Mouse (Mus musculus) mouse trophoblast stem cell (cell line): ENCODE results near the gene B9d1.

Source experiments
- in situ Hi-C, 2 experiments: fragments of 300-500 bp; cut with MseI, MboI; formaldehyde crosslinking; loops; 2 replicates in 1 of 2; 3 replicates in 1 of 2; pipeline ENCODE4 v1.15.1; 2025

The B9d1 gene

GRCm38 (mm10) chr11:61504713-61505257 lies at the start of gene B9d1:
B9d1 (plus strand) TSS chr11:61505144.
- in situ Hi-C loops: loop anchor here in 1 of 2 experiments (5.0 kb wide), 1 partner anchor 87 kb away; no protein-coding TSS in a partner anchor

DNA sequence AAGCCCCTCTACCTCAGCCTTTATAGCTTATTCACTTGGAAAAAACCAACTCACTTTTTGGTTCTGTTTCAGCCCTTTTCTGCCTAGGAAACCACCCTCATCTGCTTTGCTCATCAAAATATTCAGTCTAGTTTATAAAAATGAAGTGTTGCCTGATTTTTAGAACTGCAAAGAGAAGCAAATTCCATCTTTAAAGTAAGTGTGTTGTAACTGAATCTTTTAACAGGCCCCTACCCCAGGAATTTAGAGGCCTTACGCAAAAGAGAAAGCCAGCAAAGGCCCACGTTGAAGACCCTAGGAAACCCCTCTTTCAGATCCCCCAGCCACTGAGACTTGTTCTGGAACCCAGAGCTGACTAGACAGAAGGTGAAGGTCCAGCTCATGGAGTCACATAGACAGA lies 40.9 kb upstream of the B9d1 start:
- in situ Hi-C loops: no loop called here

- in situ Hi-C loops: no loop called here
These were observed 39.5 kb upstream of the B9d1 start for GRCm38 (mm10) chr11:61465422-61465821.

DNA sequence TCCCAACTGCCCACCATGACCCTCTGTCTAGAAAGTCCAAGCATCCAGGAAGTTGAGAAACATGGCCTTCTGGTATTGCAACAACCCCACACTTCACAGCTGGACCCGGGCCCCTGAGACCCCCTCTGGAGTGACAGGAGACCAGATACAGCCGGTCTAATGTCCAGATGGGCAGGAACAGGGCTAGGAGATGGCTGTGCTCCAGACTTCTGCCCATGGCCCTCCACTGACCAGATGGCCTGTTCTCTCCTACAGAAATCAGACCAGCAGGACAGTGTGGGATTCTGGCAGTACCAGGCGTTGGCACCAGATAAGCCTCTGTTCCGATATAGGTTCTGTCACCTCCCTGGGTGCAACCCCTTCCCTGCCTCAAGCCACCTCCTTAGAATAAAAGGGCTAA lies 36.4 kb upstream of the B9d1 start:
- in situ Hi-C loops: no loop called here

GRCm38 (mm10) chr11:61469317-61469917 lies 35.5 kb upstream of the B9d1 start:
- in situ Hi-C loops: no loop called here

GRCm38 (mm10) chr11:61470880-61471279 lies 34.1 kb upstream of the B9d1 start:
- in situ Hi-C loops: no loop called here

- in situ Hi-C loops: no loop called here
These were observed 31.3 kb upstream of the B9d1 start for GRCm38 (mm10) chr11:61473630-61474029.

DNA sequence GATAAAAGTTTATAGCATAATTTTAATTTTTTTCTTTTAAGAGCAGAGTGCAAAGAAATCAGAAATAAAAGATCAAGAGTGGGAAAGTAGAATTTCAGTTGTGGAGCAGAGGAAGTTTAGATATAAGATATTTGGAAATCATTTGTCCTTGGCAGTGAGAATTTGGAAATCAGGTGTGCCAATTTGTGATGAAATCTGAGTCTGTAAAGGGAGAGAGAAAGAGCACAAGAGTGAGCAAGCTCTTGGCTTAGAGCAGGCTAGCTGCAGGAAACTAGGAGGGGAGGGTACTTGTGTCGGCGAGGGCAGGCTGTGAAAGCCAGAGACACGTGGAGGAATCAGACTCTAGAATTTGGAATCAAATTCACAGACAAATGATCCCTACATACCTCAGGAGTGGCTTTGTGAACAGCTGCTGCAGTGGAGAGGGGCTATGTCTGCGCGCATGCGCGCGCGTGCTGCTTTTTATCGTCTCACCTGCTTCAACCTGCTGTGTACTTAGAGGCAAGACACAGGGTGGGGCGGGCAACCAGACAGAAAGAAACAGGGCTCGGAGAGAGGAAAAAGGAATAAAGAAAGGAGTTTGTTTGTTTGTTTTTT lies 28.1 kb upstream of the B9d1 start:
- in situ Hi-C loops: no loop called here

DNA sequence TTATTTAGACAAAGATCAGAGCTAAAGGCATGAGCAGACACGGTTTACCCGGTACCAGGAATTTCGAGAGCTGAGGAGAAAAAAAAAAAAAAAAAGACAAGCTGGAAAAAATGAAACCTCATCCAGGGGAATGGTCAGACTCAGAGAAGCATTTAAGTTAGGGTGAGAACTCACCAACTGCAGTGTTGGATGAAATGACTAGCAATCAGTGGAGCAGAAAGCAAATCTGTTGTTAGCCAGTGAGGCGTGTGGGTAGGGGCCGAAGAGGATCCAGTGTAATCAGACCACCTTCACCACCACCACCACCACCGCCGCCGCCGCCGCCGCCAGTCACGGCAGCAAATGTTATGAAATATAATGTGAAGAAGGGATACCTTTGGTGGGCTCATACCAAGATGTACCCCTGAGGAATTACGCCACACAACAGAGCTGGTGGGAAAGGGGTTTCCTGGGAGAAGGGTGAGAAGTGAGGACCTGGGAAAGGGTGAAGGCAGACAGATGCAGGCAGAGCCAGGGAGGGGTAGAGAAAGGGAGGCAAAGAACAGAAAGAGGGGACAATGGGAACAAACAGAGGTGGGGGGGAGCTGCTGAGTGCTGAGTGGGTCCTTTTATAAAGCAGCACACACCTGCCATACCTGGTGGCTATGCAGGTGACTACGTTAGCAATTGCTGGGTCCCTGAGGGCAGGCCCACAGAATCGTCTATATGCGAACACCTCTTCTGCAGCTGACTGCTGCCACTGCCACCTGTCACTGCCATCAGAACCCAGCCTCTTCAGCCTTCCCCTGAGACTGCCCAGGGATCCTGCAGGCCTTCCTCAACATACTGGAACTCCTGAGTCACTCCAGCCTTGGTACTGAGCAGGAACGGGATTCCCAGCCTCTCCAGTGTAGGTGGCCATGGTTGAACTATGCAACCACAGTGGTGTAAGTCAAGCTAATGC lies 27.1 kb upstream of the B9d1 start:
- in situ Hi-C loops: no loop called here

DNA sequence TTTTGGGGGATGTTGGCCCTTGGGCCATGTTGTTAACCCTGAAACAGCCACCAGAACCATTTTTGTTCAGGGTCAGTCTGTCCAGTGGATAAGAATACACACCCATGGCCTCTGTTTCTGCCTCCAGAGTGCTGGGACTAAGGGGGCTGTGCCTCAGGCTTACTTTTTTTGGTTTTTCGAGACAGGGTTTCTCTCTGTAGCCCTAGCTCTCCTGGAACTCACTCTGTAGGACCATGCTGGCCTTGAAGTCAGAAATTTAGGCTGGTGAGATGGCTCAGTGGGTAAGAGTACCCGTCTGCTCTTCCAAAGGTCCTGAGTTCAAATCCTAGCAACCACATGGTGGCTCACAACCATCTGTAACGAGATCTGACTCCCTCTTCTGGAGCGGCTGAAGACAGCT lies 26.2 kb upstream of the B9d1 start:
- in situ Hi-C loops: no loop called here

DNA sequence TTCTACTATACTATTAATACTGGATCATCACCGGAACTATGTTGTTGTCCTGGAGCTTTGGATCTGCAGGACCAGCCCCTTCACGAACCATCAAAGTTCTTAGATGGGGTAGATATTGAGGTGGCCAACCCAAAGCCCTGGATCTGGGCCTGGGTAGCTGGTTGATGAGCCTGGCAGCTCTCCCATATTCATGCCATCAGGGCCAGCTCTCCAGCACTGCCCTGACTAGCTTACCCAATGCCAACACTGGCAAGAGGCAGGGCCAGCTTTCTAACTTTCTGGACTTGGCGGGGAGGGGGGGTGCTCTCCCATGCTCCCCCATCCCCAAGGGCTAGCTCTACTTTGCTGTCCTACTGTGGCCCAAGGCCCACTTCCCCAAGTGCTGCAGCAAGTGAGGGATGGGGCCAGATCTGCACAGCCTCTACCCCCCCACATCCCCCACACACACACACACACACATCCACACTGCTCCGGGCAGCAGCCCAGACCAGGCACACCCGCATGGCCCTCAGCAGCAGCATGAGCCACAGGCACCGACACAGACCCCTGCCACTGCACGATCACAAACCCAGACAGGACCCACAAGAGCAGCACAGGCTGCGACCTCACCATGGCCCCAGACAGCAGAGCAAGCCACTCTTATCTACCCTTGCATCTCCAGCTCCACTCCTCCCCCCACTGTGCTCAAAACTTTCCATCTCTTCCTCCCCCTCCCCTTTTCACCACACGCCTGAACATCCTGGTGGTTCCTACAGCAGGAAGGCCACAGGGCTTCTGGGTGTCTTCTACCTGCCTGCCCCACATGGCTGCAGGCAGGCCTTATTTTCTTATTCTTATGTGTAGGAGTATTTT lies 23.5 kb upstream of the B9d1 start:
- in situ Hi-C loops: no loop called here

GRCm38 (mm10) chr11:61483226-61483845 lies 21.6 kb upstream of the B9d1 start:
- in situ Hi-C loops: no loop called here

DNA sequence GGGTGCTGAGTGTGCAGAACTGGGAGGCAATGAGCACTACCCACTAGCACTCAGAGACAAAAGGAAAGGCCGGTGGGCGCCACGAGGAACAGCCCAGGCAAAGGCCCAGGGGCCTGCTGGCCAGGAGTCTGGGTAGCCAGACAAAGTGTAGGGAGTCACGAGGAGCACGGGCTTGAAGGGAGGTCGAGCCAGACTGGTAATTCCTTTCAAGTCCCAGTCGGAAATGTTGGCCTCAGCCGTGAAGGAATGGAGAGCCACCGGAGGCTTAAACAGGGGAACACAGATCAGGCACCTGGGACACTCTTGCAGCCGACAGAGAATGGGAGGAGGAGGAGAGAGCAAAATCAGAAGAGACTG lies 20.7 kb upstream of the B9d1 start:
- in situ Hi-C loops: no loop called here

DNA sequence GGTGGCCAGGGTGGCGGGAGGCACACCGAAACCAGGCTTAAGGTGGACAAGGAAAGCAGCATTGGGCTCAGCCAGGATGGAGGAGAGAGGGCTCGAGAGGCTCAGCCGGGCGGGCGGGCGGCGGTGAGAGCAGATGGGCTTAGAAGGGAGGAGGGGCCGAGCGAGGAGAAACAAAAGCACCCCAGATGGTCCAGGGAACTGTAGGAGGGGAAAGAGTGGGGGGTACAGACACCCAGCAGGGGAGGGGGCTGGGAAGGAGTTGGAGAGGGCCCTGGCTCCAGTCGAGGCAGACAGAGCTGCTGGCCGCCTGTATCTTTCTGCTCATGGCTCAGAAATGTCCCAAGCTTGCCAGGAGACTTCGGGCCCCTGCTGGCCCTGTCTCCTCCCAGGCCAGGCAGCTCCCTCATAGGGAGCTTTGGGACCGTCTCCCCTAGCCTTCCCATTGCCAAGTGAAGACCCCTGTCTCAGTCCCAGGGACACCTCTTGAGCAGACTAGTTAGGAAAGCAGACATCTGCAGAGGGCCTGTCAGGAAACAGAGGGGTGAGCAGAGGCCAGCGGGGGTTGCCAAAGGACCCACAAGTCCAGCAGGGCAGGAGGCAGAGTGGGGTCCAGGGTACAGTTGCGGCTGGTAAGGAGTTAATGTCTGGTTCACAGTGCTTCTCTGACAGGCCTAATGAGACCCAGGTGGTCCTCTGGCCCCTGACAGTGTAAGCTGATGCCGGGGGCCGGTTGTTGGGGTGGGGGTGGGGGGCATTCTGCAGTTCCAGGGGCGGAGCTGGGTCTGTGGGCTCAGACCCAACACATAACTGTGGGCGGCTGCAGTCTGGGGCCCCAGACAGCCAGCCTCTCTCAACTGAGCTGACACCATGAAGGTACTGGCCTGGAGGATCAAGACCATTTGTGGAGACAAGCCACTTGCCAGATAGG lies 20.1 kb upstream of the B9d1 start, which contains the start of gene Mfap4:
TSS of gene Mfap4 (plus strand) at position 819 of the 928 bp plus-strand sequence.
- in situ Hi-C loops: no loop called here

DNA sequence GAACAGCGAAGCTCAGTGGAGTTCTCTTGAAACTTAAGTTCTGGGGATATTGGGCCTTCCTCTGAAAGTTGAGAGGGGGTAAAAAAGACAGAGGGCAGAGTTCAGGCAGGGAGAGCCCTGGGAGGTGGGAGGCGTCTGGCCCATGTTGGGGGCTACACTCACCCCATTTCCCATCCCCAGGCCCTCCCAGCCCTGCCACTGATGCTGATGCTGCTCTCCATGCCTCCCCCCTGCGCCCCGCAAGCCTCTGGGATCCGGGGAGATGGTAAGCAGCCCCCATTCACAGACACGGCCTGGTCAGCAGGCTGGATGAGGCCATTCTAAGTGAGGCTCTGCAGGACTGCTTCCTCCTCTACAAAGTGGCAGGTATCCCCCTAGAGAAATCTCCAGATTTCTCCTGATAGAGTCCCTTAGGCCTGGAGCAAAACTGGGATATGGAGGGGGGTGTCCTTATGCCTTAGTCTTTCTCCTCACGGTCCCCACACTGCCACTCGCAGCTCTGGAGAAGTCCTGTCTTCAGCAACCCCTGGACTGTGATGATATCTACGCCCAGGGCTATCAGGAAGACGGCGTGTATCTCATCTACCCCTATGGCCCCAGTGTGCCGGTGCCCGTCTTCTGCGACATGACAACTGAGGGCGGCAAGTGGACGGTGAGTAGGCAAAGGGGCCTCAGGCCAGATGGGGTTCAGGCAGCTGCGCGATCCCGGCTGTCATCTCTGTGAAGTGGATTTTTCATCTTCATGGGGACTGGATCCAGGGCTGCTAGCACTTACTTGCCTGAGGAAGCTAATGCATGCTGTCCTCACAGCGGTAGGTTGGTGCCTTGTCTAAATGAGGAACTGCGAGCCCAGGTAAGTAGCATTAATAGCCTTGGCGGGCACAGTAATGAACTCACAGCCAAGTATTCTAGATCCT lies 19.1 kb upstream of the B9d1 start:
- in situ Hi-C loops: no loop called here

DNA sequence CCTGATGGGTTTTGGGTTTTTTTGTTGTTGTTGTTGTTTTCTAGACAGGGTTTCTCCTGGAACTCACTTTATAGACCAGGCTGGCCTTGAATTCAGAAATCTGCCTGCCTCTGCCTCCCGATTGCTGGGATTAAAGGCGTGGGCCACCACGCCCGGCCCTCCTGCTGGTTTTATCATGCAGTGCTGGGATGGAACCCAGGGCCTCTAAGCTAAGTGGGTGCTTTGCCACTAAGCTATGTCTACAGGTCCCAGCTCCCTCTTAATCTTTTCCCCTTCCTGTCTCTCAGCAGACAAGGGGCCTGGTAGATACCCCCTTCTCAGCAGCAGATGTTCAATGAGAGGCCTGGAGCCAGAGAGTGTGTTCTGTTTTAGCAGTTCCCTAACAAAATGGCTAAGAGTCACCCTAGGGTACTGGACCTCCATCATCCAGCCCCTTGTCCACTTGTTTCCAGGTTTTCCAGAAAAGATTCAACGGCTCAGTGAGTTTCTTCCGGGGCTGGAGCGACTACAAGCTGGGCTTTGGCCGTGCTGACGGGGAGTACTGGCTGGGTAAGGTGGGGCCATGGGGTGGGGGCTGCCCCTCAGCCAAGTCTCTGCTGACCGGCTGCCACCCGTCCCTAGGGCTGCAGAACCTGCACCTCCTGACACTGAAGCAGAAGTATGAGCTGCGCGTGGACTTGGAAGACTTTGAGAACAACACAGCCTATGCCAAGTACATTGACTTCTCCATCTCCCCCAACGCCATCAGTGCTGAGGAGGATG lies 18.3 kb upstream of the B9d1 start:
- in situ Hi-C loops: no loop called here

- in situ Hi-C loops: no loop called here
These were observed 17.5 kb upstream of the B9d1 start for GRCm38 (mm10) chr11:61487401-61487800.

- in situ Hi-C loops: no loop called here
These were observed 17.0 kb upstream of the B9d1 start for GRCm38 (mm10) chr11:61487936-61488335.
